Mouse (Mus musculus): ENCODE results near the gene Sytl1.
A peak's percentile ranks its signal among the peaks of the same experiment; 100 is the strongest.

DNA sequence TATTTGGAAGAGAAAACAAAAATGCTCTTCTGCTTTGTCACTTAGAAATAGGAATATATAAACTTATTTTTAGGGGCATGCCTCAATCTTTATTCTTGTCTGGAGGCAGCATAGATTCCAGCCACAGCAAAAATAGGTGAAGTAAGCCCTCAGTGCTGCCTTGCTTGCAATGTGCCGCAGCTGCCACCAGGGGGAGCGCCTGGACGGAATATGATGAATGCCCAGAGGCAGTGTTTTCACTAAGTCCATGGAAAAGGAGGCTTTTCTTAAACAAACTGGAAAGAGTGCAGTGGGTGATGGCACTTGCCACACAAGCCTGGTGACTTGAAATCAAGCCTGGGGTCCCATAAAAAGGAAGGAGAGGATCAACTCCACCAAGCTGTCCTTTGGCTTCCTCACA lies 47.0 kb upstream of the Sytl1 start:
- TF ChIP-seq CTCF (conservative IDR thresholded peaks at IDR 0.05; ENCODE audit: low read length), result peak; percentile 99
- no peak for TF ChIP-seq NANOG (IDR thresholded peaks at IDR 0.05; ENCODE audit: borderline replicate concordance, low read length)
